Mouse (Mus musculus): ENCODE results near the gene Coq9. TPM values are rescaled to one million over a fixed set of nuclear protein-coding genes. Genes with fewer than 3 reads are reported as not detected.

Coq9 gene
- polyA plus RNA-seq, 1 experiment from 2014 or later: 65.9 TPM

DNA sequence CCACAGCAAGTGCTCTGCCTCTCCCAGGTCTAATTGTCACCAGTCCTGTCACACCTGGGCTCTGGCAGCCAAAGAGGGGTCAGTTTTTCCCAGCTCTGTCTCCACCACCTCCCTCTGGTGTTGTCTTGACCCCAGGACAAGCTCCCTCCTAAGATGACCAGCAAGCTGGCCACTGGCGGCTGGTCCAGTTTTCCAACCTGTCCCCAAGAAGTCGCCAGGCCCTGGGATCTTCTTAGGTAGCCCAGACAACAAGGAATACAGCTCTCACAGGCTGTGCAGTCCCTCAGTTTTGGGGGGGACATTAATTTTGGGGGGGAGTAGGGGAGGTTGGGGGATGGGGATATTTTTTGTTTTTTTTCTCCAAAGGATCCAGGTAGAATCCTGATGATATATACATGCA is 34.5 kb downstream of the Coq9 start:
- H3K27ac ChIP-seq: no peak overlapping the region; the same call in 1 of the 2 replicates
- H3K9me3 ChIP-seq: no peaks in the 10 kb centered on the region
- H3K27me3 ChIP-seq: peaks cover 9% of the 10 kb centered on the region
- ATAC-seq (ENCODE audit: insufficient number of reproducible peaks, insufficient read depth, low FRiP score, low TSS enrichment, low read depth): no peak
- H3K9ac ChIP-seq: no peak overlapping the region
- 57% methylated on average over 2 of the region's 2 CpGs for WGBS
- H3K4me2 ChIP-seq: peak overlapping the region; percentile 89; the same call in 1 of the 2 replicates
- H3K36me3 ChIP-seq: peaks cover 3% of the 10 kb centered on the region
- peaks cover 62% of the 10 kb centered on the region for H3K4me1 ChIP-seq
- H3K4me3 ChIP-seq: no peak overlapping the region; the same call in 1 of the 2 replicates

DNA sequence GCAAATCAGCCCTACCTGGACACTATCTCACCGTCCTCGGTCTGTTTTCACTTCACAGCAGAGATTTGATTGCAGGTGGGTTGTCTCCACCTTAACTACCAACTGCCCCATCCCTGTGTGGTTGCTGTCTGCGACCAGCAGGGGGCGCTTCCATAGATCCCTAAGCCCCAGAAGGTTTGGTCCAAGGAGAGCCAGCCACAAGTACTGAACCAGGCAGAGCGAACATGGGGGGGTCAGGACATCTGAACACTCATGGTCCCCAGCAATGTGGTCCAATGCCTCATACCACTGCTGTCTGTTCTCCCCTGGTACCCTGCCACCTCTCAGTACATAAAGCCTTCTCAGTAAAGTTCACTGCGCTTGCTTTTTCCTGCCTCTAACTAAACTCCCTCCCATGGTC is 36.2 kb downstream of the Coq9 start:
- 13% methylated on average over 6 of the region's 6 CpGs for WGBS
- Histone ChIP-seq H3K9me3 (no peaks in the 10 kb centered on the region), H3K36me3 (no peaks in the 10 kb centered on the region), H3K9ac (no peak overlapping the region), H3K4me1 (peaks cover 56% of the 10 kb centered on the region), H3K27me3 (peaks cover 9% of the 10 kb centered on the region), H3K27ac (no peak overlapping the region), H3K4me2 (peak overlapping the region; percentile 94), H3K4me3 (peak overlapping the region; percentile 64; the same call in 1 of the 2 replicates)
- ATAC-seq (ENCODE audit: insufficient number of reproducible peaks, insufficient read depth, low FRiP score, low TSS enrichment, low read depth): no peak

DNA sequence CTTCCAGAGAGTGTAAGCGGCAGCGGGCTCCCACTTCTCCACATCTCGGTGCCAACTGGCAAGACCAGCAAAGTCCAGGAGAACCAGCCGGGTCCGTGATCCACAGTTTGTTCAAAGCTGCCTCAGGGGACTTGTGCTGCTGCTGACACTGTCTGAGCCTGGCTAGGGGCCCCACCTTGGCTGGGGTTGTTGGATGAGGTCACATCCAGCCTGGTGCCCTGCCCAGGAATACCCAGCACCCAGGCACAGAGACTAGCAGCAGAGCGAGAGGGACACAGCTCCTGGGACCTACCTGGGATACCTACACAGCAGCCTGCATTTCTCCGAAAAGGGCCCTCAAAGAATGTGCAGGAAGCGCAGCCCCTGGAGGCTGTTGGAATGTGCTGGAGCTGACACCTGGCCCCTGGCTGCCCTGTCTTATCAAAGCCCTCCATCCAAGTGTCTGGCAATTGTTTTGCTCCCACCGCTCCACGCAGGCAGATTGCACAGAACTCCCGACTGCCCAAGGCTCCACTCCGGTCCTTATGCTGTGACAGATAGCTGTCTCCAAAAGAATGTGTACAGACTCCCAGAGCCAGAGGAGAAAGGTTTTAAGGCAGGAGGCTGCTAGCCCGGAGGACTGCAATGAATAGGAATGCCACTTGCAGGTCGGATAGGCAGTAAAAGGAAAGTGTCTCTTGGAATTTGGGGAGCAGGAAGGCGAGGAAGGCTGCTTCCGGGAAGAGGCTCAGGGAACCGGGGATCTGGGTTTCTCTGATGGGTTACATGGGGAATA is 37.2 kb downstream of the Coq9 start:
- Histone ChIP-seq H3K9ac (peak overlapping the region; percentile 78), H3K27me3 (peaks cover 9% of the 10 kb centered on the region), H3K4me2 (peak overlapping the region; percentile 94), H3K4me3 (peak overlapping the region; percentile 64), H3K4me1 (peaks cover 49% of the 10 kb centered on the region), H3K9me3 (no peaks in the 10 kb centered on the region), H3K36me3 (no peaks in the 10 kb centered on the region), H3K27ac (peak overlapping the region; percentile 78; the same call in 1 of the 2 replicates)
- ATAC-seq (ENCODE audit: insufficient number of reproducible peaks, insufficient read depth, low FRiP score, low TSS enrichment, low read depth): no peak
- WGBS: 16% methylated on average over 17 of the region's 17 CpGs

DNA sequence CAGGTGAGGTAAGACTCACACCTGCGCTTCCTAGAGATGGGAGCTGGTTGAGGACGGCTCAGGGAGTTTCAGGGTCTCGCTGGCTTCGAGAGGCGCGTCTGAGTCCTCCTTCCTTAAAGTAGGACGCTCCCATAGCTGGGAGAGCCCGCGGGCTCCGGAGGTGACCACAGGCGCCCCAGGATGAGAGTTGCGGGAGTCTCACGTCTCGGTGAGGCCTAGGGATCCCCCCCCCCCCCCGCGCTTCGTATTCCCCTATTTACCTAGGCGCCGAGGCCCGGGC is 37.7 kb downstream of the Coq9 start:
- WGBS: under 1% methylated on average over 20 of the region's 20 CpGs
- H3K4me1 ChIP-seq: peaks cover 44% of the 10 kb centered on the region

DNA sequence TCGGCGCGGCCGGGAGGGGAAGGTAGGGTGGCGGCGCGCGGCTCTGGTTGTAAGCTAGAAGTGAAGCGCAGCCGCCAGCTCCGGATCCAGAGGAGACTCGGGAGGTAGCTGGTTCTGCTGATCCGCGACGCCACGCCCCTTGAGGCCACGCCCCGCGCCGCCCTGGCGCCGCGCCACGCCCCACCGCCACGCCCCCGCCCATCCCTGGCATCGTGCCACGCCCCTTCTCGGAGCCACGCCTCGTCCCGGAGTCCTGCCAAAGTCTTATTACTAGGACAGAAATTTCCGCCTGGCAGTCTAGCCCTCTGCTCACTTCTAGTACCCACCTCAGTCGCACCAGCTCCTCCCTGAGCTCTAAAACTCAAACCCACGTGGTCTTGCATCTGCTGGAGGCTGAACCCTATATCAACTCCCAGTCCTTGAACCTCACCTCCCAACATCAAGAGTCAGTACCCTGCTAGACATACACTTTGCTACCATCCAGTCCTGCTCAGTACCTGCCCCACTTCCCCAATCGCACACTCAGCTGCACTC is 38.1 kb downstream of the Coq9 start, which contains the start of gene Dok4:
Dok4 (minus strand) TSS at position 134 of the 534 bp plus-strand sequence.
- peak within 1 kb of the TSS; percentile 94 for H3K4me2 ChIP-seq
- peak; percentile 81 for ATAC-seq (ENCODE audit: insufficient number of reproducible peaks, insufficient read depth, low FRiP score, low TSS enrichment, low read depth)
- H3K9ac ChIP-seq: peak within 1 kb of the TSS; percentile 78
- H3K27ac ChIP-seq: peak within 1 kb of the TSS; percentile 78
- WGBS: under 1% methylated on average over 20 of the region's 37 CpGs
- no peaks in the 10 kb centered on the region for H3K9me3 ChIP-seq
- peaks cover 9% of the 10 kb centered on the region for H3K27me3 ChIP-seq
- no peaks in the 10 kb centered on the region for H3K36me3 ChIP-seq
- H3K4me1 ChIP-seq: peaks cover 39% of the 10 kb centered on the region
- H3K4me3 ChIP-seq: peak within 1 kb of the TSS; percentile 64

More for the DNA sequence above, 37.7 kb downstream of the Coq9 start:
- Histone ChIP-seq H3K27me3 (peaks cover 9% of the 10 kb centered on the region), H3K4me2 (peak overlapping the region; percentile 94), H3K27ac (peak overlapping the region; percentile 78), H3K36me3 (no peaks in the 10 kb centered on the region), H3K9ac (peak overlapping the region; percentile 78), H3K4me3 (peak overlapping the region; percentile 64), H3K9me3 (no peaks in the 10 kb centered on the region)
- no peak for ATAC-seq (ENCODE audit: insufficient number of reproducible peaks, insufficient read depth, low FRiP score, low TSS enrichment, low read depth)

DNA sequence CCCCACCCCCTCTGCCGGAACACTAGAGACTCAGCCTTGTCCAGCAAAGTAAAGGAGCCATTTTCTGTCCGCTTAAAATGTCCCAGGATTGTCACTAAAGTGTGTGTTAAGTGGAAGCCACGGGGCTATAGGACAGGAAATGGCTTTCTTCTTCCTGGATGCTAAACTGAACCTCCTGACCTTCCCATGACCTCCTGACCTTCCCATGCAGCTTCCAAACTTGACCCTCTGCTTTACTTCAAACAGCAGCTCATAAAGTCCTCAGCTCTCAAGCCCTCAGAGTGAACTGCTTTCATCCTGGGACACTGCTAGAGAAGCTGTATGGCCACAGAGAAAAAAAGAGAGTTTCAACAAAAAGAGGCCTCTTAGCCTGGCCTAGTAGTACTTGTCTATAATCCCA is 38.7 kb downstream of the Coq9 start:
- peaks cover 34% of the 10 kb centered on the region for H3K4me1 ChIP-seq
- H3K4me2 ChIP-seq: peak overlapping the region; percentile 94; the same call in 1 of the 2 replicates
- no peak overlapping the region for H3K9ac ChIP-seq
- WGBS: 33% methylated on average over 3 of the region's 3 CpGs
- H3K27ac ChIP-seq: peak overlapping the region; percentile 16; the same call in 1 of the 2 replicates
- no peak overlapping the region for H3K4me3 ChIP-seq
- peaks cover 9% of the 10 kb centered on the region for H3K27me3 ChIP-seq
- no peaks in the 10 kb centered on the region for H3K36me3 ChIP-seq
- no peaks in the 10 kb centered on the region for H3K9me3 ChIP-seq
- no peak for ATAC-seq (ENCODE audit: insufficient number of reproducible peaks, insufficient read depth, low FRiP score, low TSS enrichment, low read depth)

DNA sequence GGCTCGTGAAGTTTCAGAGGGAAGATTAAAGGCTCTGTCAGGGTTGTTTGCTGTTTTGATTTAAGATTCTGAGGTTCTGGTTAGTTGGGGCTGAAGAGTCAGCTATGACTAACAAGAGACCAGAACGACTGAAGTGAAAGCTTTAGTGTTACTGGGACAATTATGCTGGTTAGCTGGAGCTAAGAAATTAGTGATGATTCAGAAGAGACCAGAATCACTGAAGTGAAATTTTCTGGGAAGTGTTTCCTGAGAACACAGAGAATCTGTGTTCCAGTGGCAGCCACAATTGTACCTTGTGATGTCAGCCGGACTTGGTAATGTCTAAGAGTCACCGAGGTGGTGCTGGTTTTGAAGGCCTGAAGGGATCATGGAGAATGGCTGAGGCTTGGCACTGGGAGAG is 42.6 kb downstream of the Coq9 start:
- no peak overlapping the region for H3K4me2 ChIP-seq
- 69% methylated on average over 4 of the region's 4 CpGs for WGBS
- H3K27me3 ChIP-seq: no peaks in the 10 kb centered on the region
- no peak for ATAC-seq (ENCODE audit: insufficient number of reproducible peaks, insufficient read depth, low FRiP score, low TSS enrichment, low read depth)
- peaks cover 6% of the 10 kb centered on the region for H3K4me1 ChIP-seq
- H3K4me3 ChIP-seq: no peak overlapping the region
- H3K9me3 ChIP-seq: no peaks in the 10 kb centered on the region
- H3K9ac ChIP-seq: no peak overlapping the region
- no peaks in the 10 kb centered on the region for H3K36me3 ChIP-seq
- H3K27ac ChIP-seq: no peak overlapping the region

DNA sequence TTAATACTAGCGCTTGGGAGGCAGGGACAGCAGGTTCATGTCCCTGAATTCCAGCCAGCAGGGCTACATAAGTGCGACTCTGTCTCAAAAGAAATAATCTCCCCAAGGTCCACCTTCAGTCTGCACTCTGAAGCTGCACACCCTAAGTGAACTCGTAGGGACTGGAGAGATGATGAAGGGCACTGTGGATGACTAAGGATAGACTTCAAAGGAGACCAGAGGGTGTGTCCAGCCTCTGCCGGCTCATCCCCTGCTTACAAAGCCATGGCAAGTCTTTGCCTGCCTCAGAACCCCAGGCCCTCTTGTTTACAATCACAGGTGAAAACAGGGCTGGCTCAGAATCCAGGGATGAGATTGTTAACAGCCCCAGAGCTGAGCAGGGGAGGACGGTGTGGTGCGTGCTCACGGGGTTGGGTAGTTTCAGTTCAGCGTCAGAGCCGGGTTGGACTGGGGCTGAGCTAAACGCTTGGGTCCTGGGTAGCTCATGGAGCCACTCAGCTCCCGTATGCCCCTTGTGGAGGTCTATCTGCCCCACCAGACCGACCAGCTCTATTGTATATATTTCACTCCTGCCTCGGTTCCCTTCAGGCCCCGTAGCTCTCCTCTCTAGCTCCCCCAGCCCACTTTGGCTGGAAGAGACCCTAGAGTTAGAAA is 50.4 kb downstream of the Coq9 start:
- no peak overlapping the region for H3K9ac ChIP-seq
- no peaks in the 10 kb centered on the region for H3K9me3 ChIP-seq
- H3K4me3 ChIP-seq: no peak overlapping the region
- peak overlapping the region; percentile 19 for H3K4me2 ChIP-seq
- no peaks in the 10 kb centered on the region for H3K27me3 ChIP-seq
- peak; percentile 48; the same call in 1 of the 2 replicates for ATAC-seq (ENCODE audit: insufficient number of reproducible peaks, insufficient read depth, low FRiP score, low TSS enrichment, low read depth)
- H3K36me3 ChIP-seq: no peaks in the 10 kb centered on the region
- WGBS: 30% methylated on average over 14 of the region's 14 CpGs
- no peaks in the 10 kb centered on the region for H3K4me1 ChIP-seq
- H3K27ac ChIP-seq: no peak overlapping the region

DNA sequence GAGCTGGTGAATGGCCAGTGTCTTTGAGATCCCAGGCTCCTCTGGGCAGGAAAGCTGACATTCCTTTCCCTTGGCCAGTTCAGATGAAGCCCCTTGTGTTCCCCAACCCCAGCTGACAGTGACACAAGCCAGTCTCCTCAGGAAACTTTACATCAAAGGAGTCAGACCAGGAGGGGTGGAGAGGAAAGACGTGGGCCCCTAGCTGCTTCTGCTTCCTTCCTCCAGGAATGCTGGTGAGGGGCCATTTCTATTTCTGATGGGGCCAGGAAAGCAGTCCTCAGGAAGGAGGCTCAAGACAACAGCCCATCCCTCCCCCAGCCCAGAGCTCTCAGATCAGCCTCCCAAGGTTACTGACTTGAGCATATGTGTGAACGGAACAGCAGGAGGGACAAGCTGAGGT is 54.8 kb downstream of the Coq9 start:
- no peak for ATAC-seq (ENCODE audit: insufficient number of reproducible peaks, insufficient read depth, low FRiP score, low TSS enrichment, low read depth)
- Histone ChIP-seq H3K9ac (no peak overlapping the region), H3K4me2 (no peak overlapping the region), H3K9me3 (no peaks in the 10 kb centered on the region), H3K4me1 (0 out of 2 replicates have a peak, but pooled peaks cover 7% of the 10 kb centered on the region), H3K36me3 (no peaks in the 10 kb centered on the region), H3K27ac (no peak overlapping the region), H3K4me3 (no peak overlapping the region), H3K27me3 (no peaks in the 10 kb centered on the region)
- 38% methylated on average over 2 of the region's 2 CpGs for WGBS

DNA sequence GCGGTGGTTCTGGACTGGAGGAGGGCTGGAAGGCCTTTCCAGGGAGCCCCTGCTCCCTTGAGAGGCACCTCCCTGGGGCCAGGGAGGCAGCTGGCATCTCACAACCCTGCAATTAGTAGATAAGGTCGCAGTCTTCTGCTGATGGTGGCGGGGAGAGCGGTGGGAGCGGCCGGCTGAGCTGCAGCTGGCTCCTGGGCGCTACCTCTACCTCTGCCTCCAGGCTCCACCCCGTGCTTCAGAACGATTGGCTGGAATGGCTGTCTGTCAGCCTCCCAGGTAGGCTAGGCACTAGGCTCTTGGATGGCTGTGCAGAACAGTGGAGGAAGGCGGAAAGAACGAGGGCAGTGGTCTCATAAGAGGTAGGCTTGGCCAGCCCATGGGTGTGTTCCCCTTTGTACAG is 61.1 kb downstream of the Coq9 start:
- H3K4me2 ChIP-seq: peak overlapping the region; percentile 49
- peaks cover 31% of the 10 kb centered on the region for H3K4me1 ChIP-seq
- peak; percentile 27; the same call in 1 of the 2 replicates for ATAC-seq (ENCODE audit: insufficient number of reproducible peaks, insufficient read depth, low FRiP score, low TSS enrichment, low read depth)
- no peaks in the 10 kb centered on the region for H3K27me3 ChIP-seq
- no peak overlapping the region for H3K27ac ChIP-seq
- 0 out of 2 replicates have a peak overlapping the region, but pooled peaks have one; percentile 6 for H3K4me3 ChIP-seq
- peaks cover 30% of the 10 kb centered on the region for H3K36me3 ChIP-seq
- no peaks in the 10 kb centered on the region for H3K9me3 ChIP-seq
- 0 out of 2 replicates have a peak overlapping the region, but pooled peaks have one; percentile 11 for H3K9ac ChIP-seq
- 11% methylated on average over 11 of the region's 11 CpGs for WGBS

DNA sequence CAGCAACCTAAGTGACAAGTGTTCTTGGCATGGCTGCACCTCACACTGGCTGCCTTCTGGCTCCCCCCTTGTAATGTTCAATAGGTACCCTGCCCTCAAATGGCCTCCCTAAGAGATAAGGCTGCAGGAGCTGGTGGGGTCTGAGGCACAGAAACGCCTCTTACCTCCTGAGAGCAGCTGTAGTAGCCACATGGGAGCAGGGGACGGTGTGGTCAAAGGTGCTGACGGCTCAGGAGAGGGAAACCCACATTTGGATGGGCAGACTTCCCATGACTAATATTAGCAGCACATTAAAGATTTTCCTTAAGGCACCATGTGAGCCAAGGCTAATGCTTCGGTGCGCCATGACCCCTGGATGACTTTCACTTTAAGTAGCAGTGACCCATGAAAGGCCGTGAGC is 62.5 kb downstream of the Coq9 start:
- no peak overlapping the region for H3K27ac ChIP-seq
- H3K9ac ChIP-seq: 0 out of 2 replicates have a peak overlapping the region, but pooled peaks have one; percentile 28
- no peak for ATAC-seq (ENCODE audit: insufficient number of reproducible peaks, insufficient read depth, low FRiP score, low TSS enrichment, low read depth)
- H3K36me3 ChIP-seq: peaks cover 43% of the 10 kb centered on the region
- H3K4me1 ChIP-seq: peaks cover 31% of the 10 kb centered on the region
- no peaks in the 10 kb centered on the region for H3K9me3 ChIP-seq
- WGBS: 23% methylated on average over 6 of the region's 6 CpGs
- H3K4me3 ChIP-seq: no peak overlapping the region
- H3K27me3 ChIP-seq: no peaks in the 10 kb centered on the region
- H3K4me2 ChIP-seq: no peak overlapping the region

All from embryonic facial prominence, embryonic 13.5 days (tissue).